Mouse (Mus musculus) limb, embryonic 15.5 days (tissue): Measurements from ENCODE around the gene Ppp1r3d. TPM values are rescaled to one million over a fixed set of nuclear protein-coding genes. Genes with fewer than 3 reads are reported as not detected.

Source experiments
- ATAC-seq: fragments of 200-750 bp; cut with Nextera tagmentation; 2 replicates; pipeline ENCODE4 v1.8.0; 2017; ENCODE audit warnings: low read depth, moderate TSS enrichment; ENCODE audit not compliant: insufficient number of reproducible peaks, low FRiP score, low TSS enrichment
- H3K27ac ChIP-seq: fragments of 300-500 bp; sonication (generic); 2 replicates; pipeline ENCODE4 v1.5.1; 2015; ENCODE audit warnings: moderate library complexity, mild to moderate bottlenecking, inconsistent platforms
- H3K27me3 ChIP-seq: fragments of 300-500 bp; sonication (generic); 2 replicates; pipeline ENCODE4 v1.6.1; 2015; ENCODE audit warnings: inconsistent platforms
- H3K36me3 ChIP-seq: fragments of 300-500 bp; sonication (generic); 2 replicates; pipeline ENCODE4 v1.6.1; 2015; ENCODE audit warnings: inconsistent platforms
- H3K4me1 ChIP-seq: fragments of 300-500 bp; sonication (generic); 2 replicates; pipeline ENCODE4 v1.6.1; 2015; ENCODE audit warnings: inconsistent platforms
- H3K4me2 ChIP-seq: fragments of 300-500 bp; sonication (generic); 2 replicates; pipeline ENCODE4 v1.6.1; 2015; ENCODE audit warnings: mild to moderate bottlenecking, inconsistent platforms
- H3K4me3 ChIP-seq: fragments of 300-500 bp; sonication (generic); 2 replicates; pipeline ENCODE4 v1.5.1; 2015; ENCODE audit warnings: mild to moderate bottlenecking, inconsistent platforms
- H3K9ac ChIP-seq: fragments of 300-500 bp; sonication (generic); 2 replicates; pipeline ENCODE4 v1.6.1; 2015; ENCODE audit warnings: inconsistent platforms
- H3K9me3 ChIP-seq: fragments of 300-500 bp; sonication (generic); 2 replicates; pipeline ENCODE4 v1.6.1; 2016; ENCODE audit warnings: inconsistent platforms
- whole genome bisulfite sequencing: fragments of 180-500 bp; shearing (Covaris S2); methylation state at CpG from one replicate; pipeline ENCODE4 v1.1.7; 2015; 5-methylcytosine and 5-hydroxymethylcytosine counted together
- polyA plus RNA-seq: library from polyadenylated mRNA; unstranded; fragments of >200 nt; fragmentation: Nextera tagmentation; extraction: Ambion mirVana; gene quantifications from 2 replicates; pipeline ENCODE4 v1.2.1, GENCODE M21; 2015

The Ppp1r3d gene
- polyA plus RNA-seq, 1 experiment from 2014 or later: 4.1 TPM

DNA sequence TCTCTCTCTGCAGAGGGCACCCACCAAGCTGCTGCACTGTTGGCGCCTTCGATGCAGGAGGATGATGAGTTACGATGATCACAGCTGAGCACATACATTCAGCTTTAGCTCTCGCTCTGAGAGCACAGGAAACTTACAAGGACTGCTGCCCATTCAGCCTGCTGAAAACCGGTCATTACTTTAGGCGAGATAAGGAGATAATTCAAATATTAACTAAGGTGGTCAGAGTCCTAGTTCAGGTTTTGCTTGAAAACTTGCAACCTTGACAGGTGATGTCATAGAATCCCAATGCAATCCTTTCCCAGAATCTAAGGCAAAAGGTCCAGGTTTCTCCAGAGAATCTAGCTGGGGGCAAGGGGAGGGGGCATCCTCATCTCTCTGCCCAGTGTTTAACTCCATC lies 15.2 kb upstream of the Ppp1r3d start:
- ATAC-seq: no peak
- 80% methylated on average over 6 of the region's 6 CpGs for WGBS
- Histone ChIP-seq H3K27ac (no peak overlapping the region), H3K36me3 (no peaks in the 10 kb centered on the region), H3K9ac (no peak overlapping the region), H3K4me2 (no peak overlapping the region), H3K4me1 (peaks cover 3% of the 10 kb centered on the region; the same call in 1 of the 2 replicates), H3K9me3 (no peaks in the 10 kb centered on the region), H3K27me3 (0 out of 2 replicates have a peak, but pooled peaks cover 10% of the 10 kb centered on the region), H3K4me3 (no peak overlapping the region)

DNA sequence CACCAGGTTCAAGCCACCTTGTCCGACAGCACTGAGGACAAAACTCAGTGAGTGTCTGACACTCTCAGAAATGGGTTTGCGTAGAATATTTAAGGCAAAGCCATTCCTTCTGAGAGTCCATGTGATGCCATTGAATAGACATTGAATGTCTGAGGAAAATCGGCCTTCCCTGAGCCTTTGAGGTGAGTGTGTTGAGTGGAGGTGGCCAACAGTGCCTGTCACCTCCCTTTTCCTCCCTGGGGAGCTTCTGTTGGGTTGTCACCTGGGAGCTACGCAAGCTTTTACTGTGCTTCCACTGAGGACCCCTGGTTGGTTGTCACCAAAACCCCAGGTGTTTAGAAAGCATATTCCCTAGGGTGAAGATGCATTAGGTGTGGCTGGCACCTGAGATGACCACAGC lies 14.4 kb upstream of the Ppp1r3d start:
- WGBS: 81% methylated on average over 4 of the region's 4 CpGs
- Histone ChIP-seq H3K9ac (no peak overlapping the region), H3K4me2 (no peak overlapping the region), H3K9me3 (no peaks in the 10 kb centered on the region), H3K4me1 (peaks cover 3% of the 10 kb centered on the region; the same call in 1 of the 2 replicates), H3K4me3 (no peak overlapping the region), H3K27me3 (0 out of 2 replicates have a peak, but pooled peaks cover 10% of the 10 kb centered on the region), H3K27ac (no peak overlapping the region), H3K36me3 (no peaks in the 10 kb centered on the region)
- no peak for ATAC-seq

- WGBS: 72% methylated on average over 9 of the region's 9 CpGs
- no peak overlapping the region for H3K27ac ChIP-seq
- 0 out of 2 replicates have a peak, but pooled peaks cover 10% of the 10 kb centered on the region for H3K27me3 ChIP-seq
These were observed 13.9 kb upstream of the Ppp1r3d start for GRCm38 (mm10) chr2:178428183-178428582.

GRCm38 (mm10) chr2:178427181-178427580 lies 12.9 kb upstream of the Ppp1r3d start:
- no peaks in the 10 kb centered on the region for H3K9me3 ChIP-seq
- H3K4me2 ChIP-seq: no peak overlapping the region
- 86% methylated on average over 5 of the region's 5 CpGs for WGBS
- H3K27me3 ChIP-seq: 0 out of 2 replicates have a peak, but pooled peaks cover 10% of the 10 kb centered on the region
- ATAC-seq: no peak
- H3K4me1 ChIP-seq: peaks cover 3% of the 10 kb centered on the region; the same call in 1 of the 2 replicates
- no peaks in the 10 kb centered on the region for H3K36me3 ChIP-seq
- H3K9ac ChIP-seq: no peak overlapping the region
- H3K4me3 ChIP-seq: no peak overlapping the region
- no peak overlapping the region for H3K27ac ChIP-seq

More at GRCm38 (mm10) chr2:178428183-178428582, 13.9 kb upstream of the Ppp1r3d start:
- Histone ChIP-seq H3K4me1 (peaks cover 3% of the 10 kb centered on the region; the same call in 1 of the 2 replicates), H3K4me3 (no peak overlapping the region), H3K36me3 (no peaks in the 10 kb centered on the region), H3K9me3 (no peaks in the 10 kb centered on the region), H3K4me2 (no peak overlapping the region), H3K9ac (no peak overlapping the region)
- no peak for ATAC-seq

DNA sequence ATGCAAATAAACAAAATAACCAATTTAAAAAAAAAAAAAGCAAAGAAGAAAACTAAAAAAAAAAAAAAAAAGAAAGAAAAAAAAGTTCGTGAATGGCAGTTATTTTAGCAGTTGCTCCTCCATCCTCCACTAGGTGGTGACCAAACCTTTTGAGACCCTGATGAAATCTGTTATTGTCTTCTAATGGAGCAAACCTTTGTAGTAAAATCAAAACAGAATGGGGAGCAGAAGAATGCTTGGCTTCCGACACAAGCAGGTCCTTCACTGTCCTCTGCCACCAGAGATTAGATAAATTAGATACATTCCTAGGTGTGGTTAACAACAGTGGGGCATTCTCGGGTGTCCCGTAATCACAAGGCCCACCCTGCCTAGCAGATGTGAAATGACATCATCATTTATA lies 12.0 kb upstream of the Ppp1r3d start:
- WGBS: 37% methylated on average over 4 of the region's 4 CpGs
- no peak overlapping the region for H3K4me2 ChIP-seq
- H3K27me3 ChIP-seq: 0 out of 2 replicates have a peak, but pooled peaks cover 10% of the 10 kb centered on the region
- H3K4me1 ChIP-seq: 0 out of 2 replicates have a peak, but pooled peaks cover 4% of the 10 kb centered on the region
- no peak overlapping the region for H3K4me3 ChIP-seq
- H3K9me3 ChIP-seq: no peaks in the 10 kb centered on the region
- H3K27ac ChIP-seq: no peak overlapping the region
- H3K9ac ChIP-seq: no peak overlapping the region
- no peak for ATAC-seq
- H3K36me3 ChIP-seq: no peaks in the 10 kb centered on the region

- H3K4me2 ChIP-seq: no peak overlapping the region
- no peak overlapping the region for H3K27ac ChIP-seq
- 0 out of 2 replicates have a peak, but pooled peaks cover 5% of the 10 kb centered on the region for H3K4me1 ChIP-seq
- peaks cover 2% of the 10 kb centered on the region; the same call in 1 of the 2 replicates for H3K36me3 ChIP-seq
- 66% methylated on average over 5 of the region's 5 CpGs for WGBS
- H3K27me3 ChIP-seq: 0 out of 2 replicates have a peak, but pooled peaks cover 10% of the 10 kb centered on the region
- H3K9ac ChIP-seq: no peak overlapping the region
- ATAC-seq: no peak
- no peak overlapping the region for H3K4me3 ChIP-seq
- H3K9me3 ChIP-seq: no peaks in the 10 kb centered on the region
These were observed 9.0 kb upstream of the Ppp1r3d start for GRCm38 (mm10) chr2:178423223-178423622.

- Histone ChIP-seq H3K27ac (no peak overlapping the region), H3K27me3 (0 out of 2 replicates have a peak, but pooled peaks cover under 1% of the 10 kb centered on the region), H3K4me2 (no peak overlapping the region), H3K4me3 (no peak overlapping the region), H3K4me1 (0 out of 2 replicates have a peak, but pooled peaks cover 5% of the 10 kb centered on the region), H3K36me3 (peaks cover 2% of the 10 kb centered on the region; the same call in 1 of the 2 replicates), H3K9ac (no peak overlapping the region), H3K9me3 (no peaks in the 10 kb centered on the region)
- ATAC-seq: no peak
- WGBS: 23% methylated on average over 2 of the region's 3 CpGs
These were observed 7.9 kb upstream of the Ppp1r3d start for GRCm38 (mm10) chr2:178422186-178422585.

DNA sequence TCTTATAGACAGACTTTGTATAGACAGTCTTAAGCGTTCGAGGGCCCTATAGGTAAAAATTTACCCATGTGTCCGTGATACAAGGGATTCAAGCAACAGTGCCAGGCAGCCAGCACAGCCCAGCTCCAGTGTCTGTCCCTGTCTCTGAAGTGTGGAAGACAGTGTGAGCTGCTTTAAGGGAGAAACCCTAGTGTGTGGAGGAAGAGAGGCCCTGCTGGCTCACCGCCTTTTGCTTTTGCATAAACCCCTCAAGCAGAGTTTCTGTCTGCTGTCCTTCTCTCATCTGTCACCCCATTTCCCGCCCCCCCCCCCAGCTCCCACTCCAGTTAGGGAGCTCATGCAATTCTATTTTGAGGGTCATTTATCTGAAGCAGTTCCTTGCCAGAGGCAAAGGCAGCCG lies 7.3 kb upstream of the Ppp1r3d start:
- peaks cover 2% of the 10 kb centered on the region; the same call in 1 of the 2 replicates for H3K36me3 ChIP-seq
- WGBS: 27% methylated on average over 6 of the region's 6 CpGs
- H3K4me1 ChIP-seq: 0 out of 2 replicates have a peak, but pooled peaks cover 5% of the 10 kb centered on the region
- H3K9me3 ChIP-seq: no peaks in the 10 kb centered on the region
- no peaks in the 10 kb centered on the region for H3K27me3 ChIP-seq
- H3K4me3 ChIP-seq: no peak overlapping the region
- no peak overlapping the region for H3K9ac ChIP-seq
- no peak overlapping the region for H3K4me2 ChIP-seq
- H3K27ac ChIP-seq: no peak overlapping the region
- no peak for ATAC-seq

GRCm38 (mm10) chr2:178420576-178420975 lies 6.3 kb upstream of the Ppp1r3d start:
- H3K9ac ChIP-seq: no peak overlapping the region
- H3K4me2 ChIP-seq: no peak overlapping the region
- H3K27ac ChIP-seq: no peak overlapping the region
- no peaks in the 10 kb centered on the region for H3K27me3 ChIP-seq
- peaks cover 2% of the 10 kb centered on the region; the same call in 1 of the 2 replicates for H3K36me3 ChIP-seq
- H3K9me3 ChIP-seq: no peaks in the 10 kb centered on the region
- 77% methylated on average over 9 of the region's 9 CpGs for WGBS
- no peak overlapping the region for H3K4me3 ChIP-seq
- ATAC-seq: no peak
- H3K4me1 ChIP-seq: 0 out of 2 replicates have a peak, but pooled peaks cover 5% of the 10 kb centered on the region

DNA sequence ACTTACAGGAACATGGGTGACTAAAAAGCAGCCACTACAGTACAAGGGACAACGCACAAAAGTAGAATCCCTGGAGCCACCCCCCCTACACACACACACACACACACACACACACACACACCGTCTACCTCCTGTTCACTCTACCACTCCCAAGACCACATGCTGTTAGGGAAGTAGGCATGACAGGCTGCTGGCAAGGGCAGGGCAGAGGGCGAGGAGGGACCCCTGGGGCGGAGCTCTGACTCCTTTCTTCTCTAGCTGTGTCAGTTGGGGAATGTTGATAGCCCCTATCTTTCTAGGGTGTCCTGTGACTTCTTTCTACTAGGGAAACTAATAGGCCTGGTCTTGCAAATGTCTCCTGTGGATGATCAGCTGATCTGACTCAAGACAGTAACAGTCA lies 2.7 kb upstream of the Ppp1r3d start:
- no peak for ATAC-seq
- Histone ChIP-seq H3K27me3 (peaks cover 18% of the 10 kb centered on the region), H3K4me2 (no peak overlapping the region), H3K9ac (no peak overlapping the region), H3K4me3 (no peak overlapping the region), H3K36me3 (peaks cover 2% of the 10 kb centered on the region; the same call in 1 of the 2 replicates), H3K4me1 (peaks cover 25% of the 10 kb centered on the region), H3K9me3 (no peaks in the 10 kb centered on the region), H3K27ac (no peak overlapping the region)
- 70% methylated on average over 4 of the region's 4 CpGs for WGBS

- H3K4me2 ChIP-seq: no peak overlapping the region
- no peak overlapping the region for H3K4me3 ChIP-seq
- ATAC-seq: no peak
- H3K4me1 ChIP-seq: peaks cover 25% of the 10 kb centered on the region
- H3K36me3 ChIP-seq: peaks cover 2% of the 10 kb centered on the region; the same call in 1 of the 2 replicates
- no peak overlapping the region for H3K9ac ChIP-seq
- 63% methylated on average over 13 of the region's 13 CpGs for WGBS
- no peaks in the 10 kb centered on the region for H3K9me3 ChIP-seq
- no peak overlapping the region for H3K27ac ChIP-seq
- peaks cover 20% of the 10 kb centered on the region for H3K27me3 ChIP-seq
These were observed 2.2 kb upstream of the Ppp1r3d start for GRCm38 (mm10) chr2:178416427-178416826.

GRCm38 (mm10) chr2:178415150-178415448 lies 827 bp upstream of the Ppp1r3d start:
- Histone ChIP-seq H3K36me3 (no peaks in the 10 kb centered on the region), H3K27ac (no peak overlapping the region; the same call in 1 of the 2 replicates), H3K9ac (no peak overlapping the region), H3K4me3 (peak overlapping the region; percentile 57), H3K27me3 (peaks cover 20% of the 10 kb centered on the region), H3K4me2 (peak overlapping the region; percentile 99), H3K9me3 (no peaks in the 10 kb centered on the region), H3K4me1 (peaks cover 22% of the 10 kb centered on the region)
- WGBS: 29% methylated on average over 3 of the region's 3 CpGs
- ATAC-seq: no peak
